Mouse (Mus musculus): ENCODE data around the gene 1700019N19Rik.

Gene 1700019N19Rik

GRCm38 (mm10) chr19:58808864-58809263 is 14.6 kb upstream of the 1700019N19Rik start:
- no peak for DNase-seq (ENCODE audit: low read depth, low spot score)

GRCm38 (mm10) chr19:58806364-58806763 is 12.1 kb upstream of the 1700019N19Rik start:
- peak; percentile 12 for DNase-seq (ENCODE audit: low read depth, low spot score)

GRCm38 (mm10) chr19:58805191-58805779 is 11.0 kb upstream of the 1700019N19Rik start:
- no peak for DNase-seq (ENCODE audit: low read depth, low spot score)

- DNase-seq (ENCODE audit: low read depth, low spot score) = no peak
Observed at GRCm38 (mm10) chr19:58795114-58795669, 931 bp upstream of the 1700019N19Rik start.

GRCm38 (mm10) chr19:58789194-58789593 is 5.1 kb downstream of the 1700019N19Rik start:
- DNase-seq (ENCODE audit: low read depth, low spot score) = no peak

- no peak for DNase-seq (ENCODE audit: low read depth, low spot score)
Observed at GRCm38 (mm10) chr19:58783938-58784337, 10.3 kb downstream of the 1700019N19Rik start.

GRCm38 (mm10) chr19:58781566-58781965 is 12.7 kb downstream of the 1700019N19Rik start:
- DNase-seq (ENCODE audit: low read depth, low spot score) = no peak

- no peak for DNase-seq (ENCODE audit: low read depth, low spot score)
Observed at GRCm38 (mm10) chr19:58776461-58776860, 17.8 kb downstream of the 1700019N19Rik start.

- DNase-seq (ENCODE audit: low read depth, low spot score) = no peak
Observed at GRCm38 (mm10) chr19:58767329-58767728, 26.9 kb downstream of the 1700019N19Rik start.

- DNase-seq (ENCODE audit: low read depth, low spot score) = no peak
Observed at GRCm38 (mm10) chr19:58762848-58763541, 31.3 kb downstream of the 1700019N19Rik start.

- no peak for DNase-seq (ENCODE audit: low read depth, low spot score)
Observed at GRCm38 (mm10) chr19:58762316-58762715, 31.9 kb downstream of the 1700019N19Rik start.

- DNase-seq (ENCODE audit: low read depth, low spot score) = no peak
Observed at GRCm38 (mm10) chr19:58759423-58759822, 34.8 kb downstream of the 1700019N19Rik start, which contains the start of gene Pnliprp2. Gene Pnliprp2, plus strand, starts transcription at chr19:58759719.

GRCm38 (mm10) chr19:58758871-58759270 is 35.4 kb downstream of the 1700019N19Rik start:
- DNase-seq (ENCODE audit: low read depth, low spot score) = no peak

GRCm38 (mm10) chr19:58751504-58751903 is 42.8 kb downstream of the 1700019N19Rik start:
- no peak for DNase-seq (ENCODE audit: low read depth, low spot score)

GRCm38 (mm10) chr19:58750822-58751221 is 43.4 kb downstream of the 1700019N19Rik start:
- no peak for DNase-seq (ENCODE audit: low read depth, low spot score)

- DNase-seq (ENCODE audit: low read depth, low spot score) = no peak
Observed at GRCm38 (mm10) chr19:58747498-58748000, 46.7 kb downstream of the 1700019N19Rik start.

GRCm38 (mm10) chr19:58743736-58744135 is 50.5 kb downstream of the 1700019N19Rik start:
- no peak for DNase-seq (ENCODE audit: low read depth, low spot score)

- no peak for DNase-seq (ENCODE audit: low read depth, low spot score)
Observed at GRCm38 (mm10) chr19:58742711-58743110, 51.5 kb downstream of the 1700019N19Rik start.

GRCm38 (mm10) chr19:58741036-58741435 is 53.2 kb downstream of the 1700019N19Rik start:
- no peak for DNase-seq (ENCODE audit: low read depth, low spot score)

GRCm38 (mm10) chr19:58738111-58738510 is 56.1 kb downstream of the 1700019N19Rik start:
- DNase-seq (ENCODE audit: low read depth, low spot score) = no peak

All from CD4-positive helper T cell, adult 2 months (primary cell).